Mouse (Mus musculus): ENCODE measurements around the gene Rln3.

The Rln3 gene

GRCm38 (mm10) chr8:83996567-83997505 is 48.0 kb downstream of the Rln3 start:
- DNase-seq (ENCODE audit: low spot score in 2 of 2), result peak; percentile 68 to 82

GRCm38 (mm10) chr8:83995973-83996372 is 48.8 kb downstream of the Rln3 start:
- no peak for DNase-seq (ENCODE audit: low spot score in 2 of 2)

GRCm38 (mm10) chr8:83994030-83994429 is 50.8 kb downstream of the Rln3 start:
- DNase-seq (ENCODE audit: low spot score in 2 of 2), result no peak

Measured in right cerebral cortex, adult 2 months (tissue).